Mouse (Mus musculus) CH12.LX (cell line): Measurements from ENCODE around the gene Abhd14a. TPM values are rescaled to one million over a fixed set of nuclear protein-coding genes. Genes with fewer than 3 reads are reported as not detected.

Experiments used
- DNase-seq: peaks from one replicate; pipeline ENCODE4 v3.0.0-alpha.2; 2013; ENCODE audit errors: extremely low read depth
- H3K27ac ChIP-seq: 2 replicates; pipeline ENCODE4 v1.5.1; 2012; ENCODE audit warnings: low read depth, mild to moderate bottlenecking, control low read depth, moderate library complexity; ENCODE audit not compliant: insufficient read depth
- H3K27me3 ChIP-seq: replicated peaks from 2 replicates; pipeline ENCODE3; 2012; ENCODE audit warnings: inconsistent platforms
- H3K36me3 ChIP-seq, 2 experiments: replicated peaks in 1 of 2; 2 replicates each; pipeline versions ENCODE3 to v1.6.1; 2012; ENCODE audit warnings: inconsistent platforms in 1 of 2, low read length in 1 of 2, mild to moderate bottlenecking in 1 of 2, mixed read lengths in 1 of 2, moderate library complexity in 1 of 2; ENCODE audit not compliant: control insufficient read depth in 1 of 2, insufficient read depth in 1 of 2
- H3K4me1 ChIP-seq, 2 experiments: 2 replicates each; pipeline ENCODE4 v1.6.1; 2012; ENCODE audit warnings: inconsistent platforms in 1 of 2, moderate library complexity in 1 of 2; ENCODE audit not compliant: insufficient read depth in 2 of 2, control insufficient read depth in 1 of 2
- H3K4me2 ChIP-seq: 2 replicates; pipeline ENCODE4 v1.6.1; 2012; ENCODE audit warnings: low read depth, mild to moderate bottlenecking, control low read depth; ENCODE audit not compliant: poor library complexity, insufficient read depth, severe bottlenecking
- H3K4me3 ChIP-seq, 3 experiments: fragments of 150-350 bp in 1 of 3; sonication (generic) in 1 of 3; replicated peaks in 1 of 3; 2 replicates each; pipeline versions ENCODE3 to v1.5.1; 2011 to 2012; ENCODE audit warnings: low read depth in 2 of 3, low read length in 2 of 3, mild to moderate bottlenecking in 2 of 3, moderate library complexity in 2 of 3, control low read depth in 1 of 3, improper control_type of control experiment in 1 of 3, inconsistent platforms in 1 of 3, mixed read lengths in 1 of 3; ENCODE audit not compliant: poor library complexity in 1 of 3
- H3K79me2 ChIP-seq: replicated peaks from 2 replicates; pipeline ENCODE4 v1.6.1; 2012; ENCODE audit warnings: mild to moderate bottlenecking, moderate library complexity; ENCODE audit not compliant: control insufficient read depth, poor library complexity, insufficient read depth, severe bottlenecking; ENCODE audit errors: extremely low read depth
- H3K9ac ChIP-seq: 2 replicates; pipeline ENCODE4 v1.6.1; 2012; ENCODE audit warnings: low read depth, mild to moderate bottlenecking, control low read depth, moderate library complexity; ENCODE audit not compliant: insufficient read depth
- H3K9me3 ChIP-seq: replicated peaks from 2 replicates; pipeline ENCODE3; 2012; ENCODE audit warnings: low read length, inconsistent platforms, mixed read lengths
- BHLHE40 ChIP-seq: IDR thresholded peaks from 2 replicates; pipeline ENCODE4 v1.6.1; 2011; ENCODE audit warnings: mild to moderate bottlenecking, low read depth, low read length, improper control_type of control experiment
- CHD1 ChIP-seq: IDR thresholded peaks from 2 replicates; pipeline ENCODE4 v1.6.1; 2012; ENCODE audit warnings: low read depth, low read length, improper control_type of control experiment, inconsistent platforms
- CHD2 ChIP-seq: IDR thresholded peaks from 2 replicates; pipeline ENCODE4 v1.6.1; 2011; ENCODE audit warnings: low read length, improper control_type of control experiment
- EP300 ChIP-seq: IDR thresholded peaks from 2 replicates; pipeline ENCODE4 v1.6.1; 2011; ENCODE audit warnings: low read length, improper control_type of control experiment
- ETS1 ChIP-seq: conservative IDR thresholded peaks from 2 replicates; pipeline ENCODE4 v1.6.1; 2012; ENCODE audit warnings: low read depth, mild to moderate bottlenecking, inconsistent platforms, low read length, improper control_type of control experiment, moderate library complexity
- GABPA ChIP-seq: IDR thresholded peaks from 2 replicates; pipeline ENCODE4 v1.6.1; 2012; ENCODE audit warnings: low read depth, low read length, improper control_type of control experiment, inconsistent platforms; ENCODE audit not compliant: insufficient replicate concordance
- IRF4 ChIP-seq: IDR thresholded peaks from 2 replicates; pipeline ENCODE4 v1.6.1; 2014; ENCODE audit warnings: low read depth, mild to moderate bottlenecking, inconsistent platforms, low read length, improper control_type of control experiment
- JUN ChIP-seq: IDR thresholded peaks from 2 replicates; pipeline ENCODE4 v1.6.1; 2011; ENCODE audit warnings: low read depth, mild to moderate bottlenecking, low read length, improper control_type of control experiment, moderate library complexity; ENCODE audit not compliant: insufficient read depth
- JUND ChIP-seq: conservative IDR thresholded peaks from 2 replicates; pipeline ENCODE4 v1.6.1; 2011; ENCODE audit warnings: low read depth, low read length, improper control_type of control experiment
- KAT2A ChIP-seq: IDR thresholded peaks from 2 replicates; pipeline ENCODE4 v1.6.1; 2012; ENCODE audit warnings: low read length, improper control_type of control experiment, inconsistent platforms; ENCODE audit not compliant: insufficient replicate concordance
- MXI1 ChIP-seq: IDR thresholded peaks from 2 replicates; pipeline ENCODE4 v1.6.1; 2011; ENCODE audit warnings: mild to moderate bottlenecking, low read depth, low read length, improper control_type of control experiment
- NRF1 ChIP-seq: IDR thresholded peaks from 2 replicates; pipeline ENCODE4 v1.6.1; 2014; ENCODE audit warnings: low read depth, mild to moderate bottlenecking, inconsistent platforms, low read length, improper control_type of control experiment, moderate library complexity
- POLR2AphosphoS2 ChIP-seq: IDR thresholded peaks from 2 replicates; pipeline ENCODE4 v1.6.1; 2011; ENCODE audit warnings: low read depth, low read length, improper control_type of control experiment
- RAD21 ChIP-seq: IDR thresholded peaks from 2 replicates; pipeline ENCODE4 v1.6.1; 2011; ENCODE audit warnings: low read depth, mild to moderate bottlenecking, low read length, improper control_type of control experiment, moderate library complexity
- SMC3 ChIP-seq: IDR thresholded peaks from 2 replicates; pipeline ENCODE4 v1.6.1; 2011; ENCODE audit warnings: low read depth, low read length, improper control_type of control experiment
- TCF12 ChIP-seq: IDR thresholded peaks from 2 replicates; pipeline ENCODE4 v1.6.1; 2014; ENCODE audit warnings: low read depth, mild to moderate bottlenecking, inconsistent platforms, low read length, improper control_type of control experiment
- USF1 ChIP-seq: IDR thresholded peaks from 2 replicates; pipeline ENCODE4 v1.6.1; 2014; ENCODE audit warnings: low read depth, mild to moderate bottlenecking, inconsistent platforms, low read length, improper control_type of control experiment
- USF2 ChIP-seq: conservative IDR thresholded peaks from 2 replicates; pipeline ENCODE4 v1.6.1; 2011; ENCODE audit warnings: low read depth, low read length, improper control_type of control experiment
- ZC3H11A ChIP-seq: IDR thresholded peaks from 2 replicates; pipeline ENCODE4 v1.6.1; 2012; ENCODE audit warnings: low read depth, mild to moderate bottlenecking, inconsistent platforms, low read length, improper control_type of control experiment
- ZMIZ1 ChIP-seq: IDR thresholded peaks from 2 replicates; pipeline ENCODE4 v1.6.1; 2012; ENCODE audit warnings: low read depth, mild to moderate bottlenecking, inconsistent platforms, low read length, improper control_type of control experiment
- dilution Hi-C: fragments of 300-500 bp; cut with MboI; formaldehyde crosslinking; loops from 2 replicates; pipeline ENCODE4 v1.14.3; 2020; ENCODE audit warnings: low sequenced_read_pairs; ENCODE audit not compliant: extremely low pct_unique_long_range_greater_than_20kb, extremely low pct_ligation_motif_present
- in situ Hi-C: fragments of 300-500 bp; cut with MboI; formaldehyde crosslinking; loops from 3 replicates; pipeline ENCODE4 v1.14.3; 2019; ENCODE audit warnings: low sequenced_read_pairs, low pct_ligation_motif_present, low pct_unique_long_range_greater_than_20kb, mixed read lengths
- polyA plus RNA-seq: library from polyadenylated mRNA; unstranded; fragments of >175 nt; gene quantifications from 2 replicates; pipeline ENCODE4 v1.2.1, GENCODE M21; 2012; ENCODE audit warnings: low read depth; ENCODE audit not compliant: insufficient read length
- total RNA-seq, 2 experiments: library from RNA; depleted of rRNA; stranded (reverse); fragments of 300-350 nt in 1 of 2; fragments of >200 nt in 1 of 2; gene quantifications; 2 replicates each; pipeline ENCODE4 v1.2.3; 2012 to 2014

Abhd14a gene
- total and polyA plus RNA-seq, 3 experiments = 18.2 to 23.3 (median 20.4) TPM

DNA sequence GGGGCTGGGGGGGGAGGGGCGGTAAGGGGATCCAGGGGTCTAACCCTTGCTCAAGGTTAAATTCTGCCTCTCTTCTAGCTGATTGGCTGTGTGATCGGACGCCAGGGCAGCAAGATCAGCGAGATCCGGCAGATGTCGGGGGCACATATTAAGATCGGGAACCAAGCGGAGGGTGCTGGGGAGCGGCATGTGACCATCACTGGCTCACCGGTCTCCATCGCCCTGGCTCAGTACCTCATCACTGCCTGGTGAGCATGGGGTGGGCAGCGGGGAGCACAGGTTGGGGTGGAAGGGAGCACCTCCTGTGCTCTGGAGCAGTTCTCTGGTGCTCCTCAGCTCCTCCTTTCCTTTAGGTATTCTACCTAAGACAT, 14.9 kb upstream of the Abhd14a start:
- no peaks in the 10 kb centered on the region for H3K27me3 ChIP-seq

GRCm38 (mm10) chr9:106461641-106462429, 14.4 kb upstream of the Abhd14a start:
- H3K9me3 ChIP-seq = peaks cover 16% of the 10 kb centered on the region
- no peak for TF ChIP-seq JUND
- TF ChIP-seq MXI1 = no peak
- no peak for TF ChIP-seq CHD1
- no peak for TF ChIP-seq ZMIZ1
- no peak for TF ChIP-seq ZC3H11A
- TF ChIP-seq JUN = no peak
- no peak for TF ChIP-seq NRF1
- no peak for TF ChIP-seq SMC3
- TF ChIP-seq KAT2A = no peak
- no peak for TF ChIP-seq CHD2
- TF ChIP-seq IRF4 = no peak
- TF ChIP-seq EP300 = no peak
- TF ChIP-seq, all 38 proteins: peak for 0
- Histone ChIP-seq H3K27me3 (no peaks in the 10 kb centered on the region), H3K4me3 (no peak overlapping the region), H3K9ac (no peak overlapping the region), H3K4me2 (no peak overlapping the region), H3K36me3 (peaks cover 45 to 82% of the 10 kb centered on the region in 2 experiments), H3K27ac (no peak overlapping the region), H3K4me1 (peaks cover 3 to 20% of the 10 kb centered on the region in 2 experiments), H3K79me2 (no peaks in the 10 kb centered on the region)
- no peak for DNase-seq
- in situ Hi-C loops = no loop called here
- dilution Hi-C loops = no loop called here

More for the DNA sequence above, 14.9 kb upstream of the Abhd14a start:
- in situ Hi-C loops (no loop called here), dilution Hi-C loops (no loop called here)
- Histone ChIP-seq H3K36me3 (peaks cover 45 to 77% of the 10 kb centered on the region in 2 experiments), H3K27ac (no peak overlapping the region), H3K79me2 (no peaks in the 10 kb centered on the region), H3K9ac (no peak overlapping the region), H3K4me2 (no peak overlapping the region), H3K9me3 (peaks cover 16% of the 10 kb centered on the region), H3K4me1 (peaks cover 0 to 14% of the 10 kb centered on the region in 2 experiments; a peak in 1 of 4 replicates), H3K4me3 (no peak overlapping the region)
- no peak for DNase-seq
- TF ChIP-seq BHLHE40 (no peak), ETS1 (no peak), GABPA (no peak), RAD21 (no peak), USF2 (no peak), TCF12 (no peak), JUND (no peak), POLR2AphosphoS2 (no peak), USF1 (no peak), ZMIZ1 (no peak)
